Mouse (Mus musculus) liver, adult 2 months (tissue): ENCODE data around the gene Cfap298.

Experiments used
- CTCF ChIP-seq: fragments of 200-500 bp; IDR thresholded peaks from 2 replicates; pipeline ENCODE4 v1.5.1; 2011; ENCODE audit warnings: low read depth, low read length, control low read depth
- POLR2A ChIP-seq: fragments of 200-500 bp; IDR thresholded peaks from 2 replicates; pipeline ENCODE4 v1.6.1; 2011; ENCODE audit warnings: low read length, control low read depth; ENCODE audit not compliant: insufficient read depth; ENCODE audit errors: extremely low read depth

DNA sequence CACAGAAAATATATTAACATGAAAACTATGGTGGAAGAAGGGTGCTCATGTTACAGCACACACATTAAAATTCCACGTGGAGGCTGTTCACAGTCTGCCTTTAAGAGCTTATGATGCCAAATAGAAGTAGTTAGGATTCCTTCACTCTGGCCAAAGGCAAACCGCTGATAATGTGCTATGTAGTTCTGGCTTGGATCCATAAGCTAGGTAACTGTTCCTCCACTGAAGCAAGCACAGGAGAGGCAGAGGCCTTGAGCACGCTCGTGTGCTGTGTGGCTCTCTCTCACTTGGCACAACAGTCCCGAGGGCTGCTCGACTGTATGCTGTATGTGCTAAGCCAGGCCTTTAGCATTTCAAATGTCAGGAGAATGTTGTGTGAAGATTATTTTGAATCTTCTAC, 20.6 kb upstream of the Cfap298 start:
- TF ChIP-seq CTCF (no peak), POLR2A (no peak)
